Mouse (Mus musculus): ENCODE results near the gene Atp1b4. TPM values are rescaled to one million over a fixed set of nuclear protein-coding genes. Genes with fewer than 3 reads are reported as not detected.

Gene Atp1b4
- not detected in 2 replicates for polyA plus RNA-seq (2014; fragmentation: Nextera tagmentation; extraction: Ambion mirVana)

- Histone ChIP-seq H3K27ac (ENCODE audit: low read length) (no peak within 1 kb of the TSS), H3K4me3 (ENCODE audit: low read depth, low read length) (no peak within 1 kb of the TSS), H3K36me3 (ENCODE audit: control insufficient read depth, insufficient read depth, low read length) (no peaks in the 10 kb centered on the region), H3K27me3 (ENCODE audit: control insufficient read depth, insufficient read depth, low read length) (no peaks in the 10 kb centered on the region), H3K9me3 (ENCODE audit: control insufficient read depth, low read depth, low read length) (no peaks in the 10 kb centered on the region), H3K4me2 (replicated peaks; ENCODE audit: low read depth, low read length) (no peak within 1 kb of the TSS), H3K4me1 (ENCODE audit: control insufficient read depth, insufficient read depth, low read length) (no peaks in the 10 kb centered on the region), H3K9ac (replicated peaks; ENCODE audit: low read depth, low read length) (no peak within 1 kb of the TSS)
- ATAC-seq (ENCODE audit: insufficient number of reproducible peaks, insufficient read depth, low FRiP score, low read depth), result no peak
- 83% methylated on average over 8 of the region's 8 CpGs for WGBS
Measured at GRCm38 (mm10) chrX:38315884-38316283, at the start of gene Atp1b4. Gene Atp1b4, plus strand, starts transcription at chrX:38316184.

- Histone ChIP-seq H3K9ac (replicated peaks; ENCODE audit: low read depth, low read length) (no peak overlapping the region), H3K4me2 (replicated peaks; ENCODE audit: low read depth, low read length) (no peak overlapping the region), H3K27ac (ENCODE audit: low read length) (no peak overlapping the region), H3K36me3 (ENCODE audit: control insufficient read depth, insufficient read depth, low read length) (no peaks in the 10 kb centered on the region), H3K9me3 (ENCODE audit: control insufficient read depth, low read depth, low read length) (no peaks in the 10 kb centered on the region), H3K4me1 (ENCODE audit: control insufficient read depth, insufficient read depth, low read length) (no peaks in the 10 kb centered on the region), H3K27me3 (ENCODE audit: control insufficient read depth, insufficient read depth, low read length) (no peaks in the 10 kb centered on the region), H3K4me3 (ENCODE audit: low read depth, low read length) (no peak overlapping the region)
- WGBS, result 78% methylated on average over 4 of the region's 4 CpGs
- ATAC-seq (ENCODE audit: insufficient number of reproducible peaks, insufficient read depth, low FRiP score, low read depth), result no peak
Measured at GRCm38 (mm10) chrX:38308597-38308996, 7.4 kb upstream of the Atp1b4 start.

- Histone ChIP-seq H3K9ac (replicated peaks; ENCODE audit: low read depth, low read length) (no peak overlapping the region), H3K36me3 (ENCODE audit: control insufficient read depth, insufficient read depth, low read length) (no peaks in the 10 kb centered on the region), H3K4me2 (replicated peaks; ENCODE audit: low read depth, low read length) (no peak overlapping the region), H3K27me3 (ENCODE audit: control insufficient read depth, insufficient read depth, low read length) (no peaks in the 10 kb centered on the region), H3K27ac (ENCODE audit: low read length) (no peak overlapping the region), H3K4me3 (ENCODE audit: low read depth, low read length) (no peak overlapping the region), H3K9me3 (ENCODE audit: control insufficient read depth, low read depth, low read length) (no peaks in the 10 kb centered on the region), H3K4me1 (ENCODE audit: control insufficient read depth, insufficient read depth, low read length) (no peaks in the 10 kb centered on the region)
- 45% methylated on average over 2 of the region's 2 CpGs for WGBS
- ATAC-seq (ENCODE audit: insufficient number of reproducible peaks, insufficient read depth, low FRiP score, low read depth), result no peak
Measured at GRCm38 (mm10) chrX:38311054-38311453, 4.9 kb upstream of the Atp1b4 start.

- Histone ChIP-seq H3K4me2 (replicated peaks; ENCODE audit: low read depth, low read length) (no peak overlapping the region), H3K4me1 (ENCODE audit: control insufficient read depth, insufficient read depth, low read length) (no peaks in the 10 kb centered on the region), H3K27ac (ENCODE audit: low read length) (no peak overlapping the region), H3K4me3 (ENCODE audit: low read depth, low read length) (no peak overlapping the region), H3K9ac (replicated peaks; ENCODE audit: low read depth, low read length) (no peak overlapping the region), H3K27me3 (ENCODE audit: control insufficient read depth, insufficient read depth, low read length) (no peaks in the 10 kb centered on the region), H3K9me3 (ENCODE audit: control insufficient read depth, low read depth, low read length) (no peaks in the 10 kb centered on the region), H3K36me3 (ENCODE audit: control insufficient read depth, insufficient read depth, low read length) (no peaks in the 10 kb centered on the region)
- no peak for ATAC-seq (ENCODE audit: insufficient number of reproducible peaks, insufficient read depth, low FRiP score, low read depth)
- 70% methylated on average over 9 of the region's 9 CpGs for WGBS
Measured at GRCm38 (mm10) chrX:38312910-38313625, 2.9 kb upstream of the Atp1b4 start.

GRCm38 (mm10) chrX:38313626-38314210, 2.3 kb upstream of the Atp1b4 start:
- Histone ChIP-seq H3K9me3 (ENCODE audit: control insufficient read depth, low read depth, low read length) (no peaks in the 10 kb centered on the region), H3K4me2 (replicated peaks; ENCODE audit: low read depth, low read length) (no peak overlapping the region), H3K27me3 (ENCODE audit: control insufficient read depth, insufficient read depth, low read length) (no peaks in the 10 kb centered on the region), H3K36me3 (ENCODE audit: control insufficient read depth, insufficient read depth, low read length) (no peaks in the 10 kb centered on the region), H3K9ac (replicated peaks; ENCODE audit: low read depth, low read length) (no peak overlapping the region), H3K4me3 (ENCODE audit: low read depth, low read length) (no peak overlapping the region), H3K27ac (ENCODE audit: low read length) (no peak overlapping the region), H3K4me1 (ENCODE audit: control insufficient read depth, insufficient read depth, low read length) (no peaks in the 10 kb centered on the region)
- ATAC-seq (ENCODE audit: insufficient number of reproducible peaks, insufficient read depth, low FRiP score, low read depth), result no peak
- 86% methylated on average over 6 of the region's 6 CpGs for WGBS

- Histone ChIP-seq H3K4me1 (ENCODE audit: control insufficient read depth, insufficient read depth, low read length) (no peaks in the 10 kb centered on the region), H3K9ac (replicated peaks; ENCODE audit: low read depth, low read length) (no peak overlapping the region), H3K27me3 (ENCODE audit: control insufficient read depth, insufficient read depth, low read length) (no peaks in the 10 kb centered on the region), H3K9me3 (ENCODE audit: control insufficient read depth, low read depth, low read length) (no peaks in the 10 kb centered on the region), H3K4me2 (replicated peaks; ENCODE audit: low read depth, low read length) (no peak overlapping the region), H3K36me3 (ENCODE audit: control insufficient read depth, insufficient read depth, low read length) (no peaks in the 10 kb centered on the region), H3K4me3 (ENCODE audit: low read depth, low read length) (no peak overlapping the region), H3K27ac (ENCODE audit: low read length) (no peak overlapping the region)
- ATAC-seq (ENCODE audit: insufficient number of reproducible peaks, insufficient read depth, low FRiP score, low read depth), result no peak
- WGBS, result 62% methylated on average over 4 of the region's 4 CpGs
Measured at GRCm38 (mm10) chrX:38330695-38331406, 14.9 kb downstream of the Atp1b4 start.

GRCm38 (mm10) chrX:38334329-38335279, 18.6 kb downstream of the Atp1b4 start:
- Histone ChIP-seq H3K9ac (replicated peaks; ENCODE audit: low read depth, low read length) (no peak overlapping the region), H3K27ac (ENCODE audit: low read length) (no peak overlapping the region), H3K36me3 (ENCODE audit: control insufficient read depth, insufficient read depth, low read length) (no peaks in the 10 kb centered on the region), H3K9me3 (ENCODE audit: control insufficient read depth, low read depth, low read length) (no peaks in the 10 kb centered on the region), H3K27me3 (ENCODE audit: control insufficient read depth, insufficient read depth, low read length) (no peaks in the 10 kb centered on the region), H3K4me3 (ENCODE audit: low read depth, low read length) (no peak overlapping the region), H3K4me2 (replicated peaks; ENCODE audit: low read depth, low read length) (no peak overlapping the region), H3K4me1 (ENCODE audit: control insufficient read depth, insufficient read depth, low read length) (no peaks in the 10 kb centered on the region)
- 54% methylated on average over 8 of the region's 8 CpGs for WGBS
- ATAC-seq (ENCODE audit: insufficient number of reproducible peaks, insufficient read depth, low FRiP score, low read depth), result no peak

GRCm38 (mm10) chrX:38362016-38362415, 46.0 kb downstream of the Atp1b4 start:
- WGBS, result 71% methylated on average over 8 of the region's 8 CpGs
- no peak overlapping the region for H3K4me3 ChIP-seq (ENCODE audit: low read depth, low read length)
- ATAC-seq (ENCODE audit: insufficient number of reproducible peaks, insufficient read depth, low FRiP score, low read depth), result no peak

More at GRCm38 (mm10) chrX:38362016-38362415, 46.0 kb downstream of the Atp1b4 start:
- no peaks in the 10 kb centered on the region for H3K4me1 ChIP-seq (ENCODE audit: control insufficient read depth, insufficient read depth, low read length)
- no peaks in the 10 kb centered on the region for H3K9me3 ChIP-seq (ENCODE audit: control insufficient read depth, low read depth, low read length)
- H3K4me2 ChIP-seq (replicated peaks; ENCODE audit: low read depth, low read length), result no peak overlapping the region
- no peak overlapping the region for H3K27ac ChIP-seq (ENCODE audit: low read length)
- no peaks in the 10 kb centered on the region for H3K27me3 ChIP-seq (ENCODE audit: control insufficient read depth, insufficient read depth, low read length)
- H3K9ac ChIP-seq (replicated peaks; ENCODE audit: low read depth, low read length), result no peak overlapping the region
- no peaks in the 10 kb centered on the region for H3K36me3 ChIP-seq (ENCODE audit: control insufficient read depth, insufficient read depth, low read length)

Data from stomach, embryonic 14.5 days (tissue).